Mouse (Mus musculus) CH12.LX (cell line): ENCODE measurements around the gene Gpr55. TPM values are rescaled to one million over a fixed set of nuclear protein-coding genes. Genes with fewer than 3 reads are reported as not detected.

ENCODE experiments used
- DNase-seq: peaks from one replicate; pipeline ENCODE4 v3.0.0-alpha.2; 2013; ENCODE audit errors: extremely low read depth
- H3K27ac ChIP-seq: 2 replicates; pipeline ENCODE4 v1.5.1; 2012; ENCODE audit warnings: low read depth, mild to moderate bottlenecking, control low read depth, moderate library complexity; ENCODE audit not compliant: insufficient read depth
- H3K27me3 ChIP-seq: replicated peaks from 2 replicates; pipeline ENCODE3; 2012; ENCODE audit warnings: inconsistent platforms
- H3K36me3 ChIP-seq, 2 experiments: replicated peaks in 1 of 2; 2 replicates each; pipeline versions ENCODE3 to v1.6.1; 2012; ENCODE audit warnings: inconsistent platforms in 1 of 2, low read length in 1 of 2, mild to moderate bottlenecking in 1 of 2, mixed read lengths in 1 of 2, moderate library complexity in 1 of 2; ENCODE audit not compliant: control insufficient read depth in 1 of 2, insufficient read depth in 1 of 2
- H3K4me1 ChIP-seq, 2 experiments: 2 replicates each; pipeline ENCODE4 v1.6.1; 2012; ENCODE audit warnings: inconsistent platforms in 1 of 2, moderate library complexity in 1 of 2; ENCODE audit not compliant: insufficient read depth in 2 of 2, control insufficient read depth in 1 of 2
- H3K4me2 ChIP-seq: 2 replicates; pipeline ENCODE4 v1.6.1; 2012; ENCODE audit warnings: low read depth, mild to moderate bottlenecking, control low read depth; ENCODE audit not compliant: poor library complexity, insufficient read depth, severe bottlenecking
- H3K4me3 ChIP-seq, 3 experiments: fragments of 150-350 bp in 1 of 3; sonication (generic) in 1 of 3; replicated peaks in 1 of 3; 2 replicates each; pipeline versions ENCODE3 to v1.5.1; 2011 to 2012; ENCODE audit warnings: low read depth in 2 of 3, low read length in 2 of 3, mild to moderate bottlenecking in 2 of 3, moderate library complexity in 2 of 3, control low read depth in 1 of 3, improper control_type of control experiment in 1 of 3, inconsistent platforms in 1 of 3, mixed read lengths in 1 of 3; ENCODE audit not compliant: poor library complexity in 1 of 3
- H3K79me2 ChIP-seq: replicated peaks from 2 replicates; pipeline ENCODE4 v1.6.1; 2012; ENCODE audit warnings: mild to moderate bottlenecking, moderate library complexity; ENCODE audit not compliant: control insufficient read depth, poor library complexity, insufficient read depth, severe bottlenecking; ENCODE audit errors: extremely low read depth
- H3K9ac ChIP-seq: 2 replicates; pipeline ENCODE4 v1.6.1; 2012; ENCODE audit warnings: low read depth, mild to moderate bottlenecking, control low read depth, moderate library complexity; ENCODE audit not compliant: insufficient read depth
- H3K9me3 ChIP-seq: replicated peaks from 2 replicates; pipeline ENCODE3; 2012; ENCODE audit warnings: low read length, inconsistent platforms, mixed read lengths
- BHLHE40 ChIP-seq: IDR thresholded peaks from 2 replicates; pipeline ENCODE4 v1.6.1; 2011; ENCODE audit warnings: mild to moderate bottlenecking, low read depth, low read length, improper control_type of control experiment
- CHD1 ChIP-seq: IDR thresholded peaks from 2 replicates; pipeline ENCODE4 v1.6.1; 2012; ENCODE audit warnings: low read depth, low read length, improper control_type of control experiment, inconsistent platforms
- CHD2 ChIP-seq: IDR thresholded peaks from 2 replicates; pipeline ENCODE4 v1.6.1; 2011; ENCODE audit warnings: low read length, improper control_type of control experiment
- CTCF ChIP-seq, 2 experiments: IDR thresholded peaks in 1 of 2; conservative IDR thresholded peaks in 1 of 2; 2 replicates each; pipeline ENCODE4 v1.5.1; 2011 to 2012; ENCODE audit warnings: low read depth in 2 of 2, low read length in 2 of 2, improper control_type of control experiment in 1 of 2, inconsistent platforms in 1 of 2, mild to moderate bottlenecking in 1 of 2, moderate library complexity in 1 of 2
- E2F4 ChIP-seq: IDR thresholded peaks from 2 replicates; pipeline ENCODE4 v1.6.1; 2011; ENCODE audit warnings: low read depth, low read length, improper control_type of control experiment; ENCODE audit not compliant: insufficient replicate concordance
- ELF1 ChIP-seq: IDR thresholded peaks from 2 replicates; pipeline ENCODE4 v1.6.1; 2014; ENCODE audit warnings: low read depth, mild to moderate bottlenecking, inconsistent platforms, low read length, improper control_type of control experiment
- EP300 ChIP-seq: IDR thresholded peaks from 2 replicates; pipeline ENCODE4 v1.6.1; 2011; ENCODE audit warnings: low read length, improper control_type of control experiment
- ETS1 ChIP-seq: conservative IDR thresholded peaks from 2 replicates; pipeline ENCODE4 v1.6.1; 2012; ENCODE audit warnings: low read depth, mild to moderate bottlenecking, inconsistent platforms, low read length, improper control_type of control experiment, moderate library complexity
- GABPA ChIP-seq: IDR thresholded peaks from 2 replicates; pipeline ENCODE4 v1.6.1; 2012; ENCODE audit warnings: low read depth, low read length, improper control_type of control experiment, inconsistent platforms; ENCODE audit not compliant: insufficient replicate concordance
- HCFC1 ChIP-seq: IDR thresholded peaks from 2 replicates; pipeline ENCODE4 v1.6.1; 2012; ENCODE audit warnings: low read depth, mild to moderate bottlenecking, inconsistent platforms, low read length, improper control_type of control experiment
- IRF4 ChIP-seq: IDR thresholded peaks from 2 replicates; pipeline ENCODE4 v1.6.1; 2014; ENCODE audit warnings: low read depth, mild to moderate bottlenecking, inconsistent platforms, low read length, improper control_type of control experiment
- JUN ChIP-seq: IDR thresholded peaks from 2 replicates; pipeline ENCODE4 v1.6.1; 2011; ENCODE audit warnings: low read depth, mild to moderate bottlenecking, low read length, improper control_type of control experiment, moderate library complexity; ENCODE audit not compliant: insufficient read depth
- JUND ChIP-seq: conservative IDR thresholded peaks from 2 replicates; pipeline ENCODE4 v1.6.1; 2011; ENCODE audit warnings: low read depth, low read length, improper control_type of control experiment
- KAT2A ChIP-seq: IDR thresholded peaks from 2 replicates; pipeline ENCODE4 v1.6.1; 2012; ENCODE audit warnings: low read length, improper control_type of control experiment, inconsistent platforms; ENCODE audit not compliant: insufficient replicate concordance
- MAFK ChIP-seq: IDR thresholded peaks from 2 replicates; pipeline ENCODE4 v1.6.1; 2011; ENCODE audit warnings: low read length, improper control_type of control experiment; ENCODE audit not compliant: insufficient replicate concordance
- MAX ChIP-seq: IDR thresholded peaks from 2 replicates; pipeline ENCODE4 v1.6.1; 2011; ENCODE audit warnings: low read length, improper control_type of control experiment
- MAZ ChIP-seq: IDR thresholded peaks from 2 replicates; pipeline ENCODE4 v1.6.1; 2012; ENCODE audit warnings: low read depth, mild to moderate bottlenecking, inconsistent platforms, low read length, improper control_type of control experiment, moderate library complexity
- MEF2A ChIP-seq: IDR thresholded peaks from 2 replicates; pipeline ENCODE4 v1.6.1; 2014; ENCODE audit warnings: low read depth, mild to moderate bottlenecking, inconsistent platforms, low read length, improper control_type of control experiment, borderline replicate concordance
- MXI1 ChIP-seq: IDR thresholded peaks from 2 replicates; pipeline ENCODE4 v1.6.1; 2011; ENCODE audit warnings: mild to moderate bottlenecking, low read depth, low read length, improper control_type of control experiment
- MYC ChIP-seq: IDR thresholded peaks from 2 replicates; pipeline ENCODE4 v1.6.1; 2011; ENCODE audit warnings: low read depth, mild to moderate bottlenecking, improper control_type of control experiment, low read length
- NELFE ChIP-seq: IDR thresholded peaks from 2 replicates; pipeline ENCODE4 v1.6.1; 2011; ENCODE audit warnings: low read depth, low read length, improper control_type of control experiment
- NRF1 ChIP-seq: IDR thresholded peaks from 2 replicates; pipeline ENCODE4 v1.6.1; 2014; ENCODE audit warnings: low read depth, mild to moderate bottlenecking, inconsistent platforms, low read length, improper control_type of control experiment, moderate library complexity
- PAX5 ChIP-seq: IDR thresholded peaks from 2 replicates; pipeline ENCODE4 v1.6.1; 2012; ENCODE audit warnings: low read length, inconsistent platforms, mixed read lengths
- POLR2A ChIP-seq: IDR thresholded peaks from 2 replicates; pipeline ENCODE4 v1.6.1; 2011; ENCODE audit warnings: low read depth, mild to moderate bottlenecking, improper control_type of control experiment, low read length
- POLR2AphosphoS2 ChIP-seq: IDR thresholded peaks from 2 replicates; pipeline ENCODE4 v1.6.1; 2011; ENCODE audit warnings: low read depth, low read length, improper control_type of control experiment
- RAD21 ChIP-seq: IDR thresholded peaks from 2 replicates; pipeline ENCODE4 v1.6.1; 2011; ENCODE audit warnings: low read depth, mild to moderate bottlenecking, low read length, improper control_type of control experiment, moderate library complexity
- RCOR1 ChIP-seq: conservative IDR thresholded peaks from 2 replicates; pipeline ENCODE4 v1.6.1; 2012; ENCODE audit warnings: low read depth, mild to moderate bottlenecking, inconsistent platforms, low read length, improper control_type of control experiment
- SIN3A ChIP-seq: IDR thresholded peaks from 2 replicates; pipeline ENCODE4 v1.6.1; 2012; ENCODE audit warnings: low read length, improper control_type of control experiment, inconsistent platforms
- SMC3 ChIP-seq: IDR thresholded peaks from 2 replicates; pipeline ENCODE4 v1.6.1; 2011; ENCODE audit warnings: low read depth, low read length, improper control_type of control experiment
- TBP ChIP-seq: conservative IDR thresholded peaks from 2 replicates; pipeline ENCODE4 v1.6.1; 2011; ENCODE audit warnings: low read depth, low read length, improper control_type of control experiment
- TCF12 ChIP-seq: IDR thresholded peaks from 2 replicates; pipeline ENCODE4 v1.6.1; 2014; ENCODE audit warnings: low read depth, mild to moderate bottlenecking, inconsistent platforms, low read length, improper control_type of control experiment
- UBTF ChIP-seq: IDR thresholded peaks from 2 replicates; pipeline ENCODE4 v1.6.1; 2012; ENCODE audit warnings: low read depth, mild to moderate bottlenecking, inconsistent platforms, low read length, improper control_type of control experiment, moderate library complexity
- USF1 ChIP-seq: IDR thresholded peaks from 2 replicates; pipeline ENCODE4 v1.6.1; 2014; ENCODE audit warnings: low read depth, mild to moderate bottlenecking, inconsistent platforms, low read length, improper control_type of control experiment
- USF2 ChIP-seq: conservative IDR thresholded peaks from 2 replicates; pipeline ENCODE4 v1.6.1; 2011; ENCODE audit warnings: low read depth, low read length, improper control_type of control experiment
- ZC3H11A ChIP-seq: IDR thresholded peaks from 2 replicates; pipeline ENCODE4 v1.6.1; 2012; ENCODE audit warnings: low read depth, mild to moderate bottlenecking, inconsistent platforms, low read length, improper control_type of control experiment
- ZKSCAN1 ChIP-seq: IDR thresholded peaks from 2 replicates; pipeline ENCODE4 v1.6.1; 2012; ENCODE audit warnings: low read depth, inconsistent platforms, low read length, improper control_type of control experiment, borderline replicate concordance
- ZMIZ1 ChIP-seq: IDR thresholded peaks from 2 replicates; pipeline ENCODE4 v1.6.1; 2012; ENCODE audit warnings: low read depth, mild to moderate bottlenecking, inconsistent platforms, low read length, improper control_type of control experiment
- ZNF384 ChIP-seq: IDR thresholded peaks from 2 replicates; pipeline ENCODE4 v1.6.1; 2012; ENCODE audit warnings: low read depth, low read length, improper control_type of control experiment, inconsistent platforms
- dilution Hi-C: fragments of 300-500 bp; cut with MboI; formaldehyde crosslinking; loops from 2 replicates; pipeline ENCODE4 v1.14.3; 2020; ENCODE audit warnings: low sequenced_read_pairs; ENCODE audit not compliant: extremely low pct_unique_long_range_greater_than_20kb, extremely low pct_ligation_motif_present
- in situ Hi-C: fragments of 300-500 bp; cut with MboI; formaldehyde crosslinking; loops from 3 replicates; pipeline ENCODE4 v1.14.3; 2019; ENCODE audit warnings: low sequenced_read_pairs, low pct_ligation_motif_present, low pct_unique_long_range_greater_than_20kb, mixed read lengths
- polyA plus RNA-seq: library from polyadenylated mRNA; unstranded; fragments of >175 nt; gene quantifications from 2 replicates; pipeline ENCODE4 v1.2.1, GENCODE M21; 2012; ENCODE audit warnings: low read depth; ENCODE audit not compliant: insufficient read length
- total RNA-seq, 2 experiments: library from RNA; depleted of rRNA; stranded (reverse); fragments of 300-350 nt in 1 of 2; fragments of >200 nt in 1 of 2; gene quantifications; 2 replicates each; pipeline ENCODE4 v1.2.3; 2012 to 2014

Gene Gpr55
- total and polyA plus RNA-seq, 3 experiments = 16.4 to 24.3 (median 17.3) TPM

GRCm38 (mm10) chr1:85977709-85978108, 16.9 kb upstream of the Gpr55 start:
- no peaks in the 10 kb centered on the region for H3K9me3 ChIP-seq
- no peaks in the 10 kb centered on the region for H3K36me3 ChIP-seq
- dilution Hi-C loops (no loop called here), in situ Hi-C loops (no loop called here)
- H3K27me3 ChIP-seq = no peaks in the 10 kb centered on the region
- TF ChIP-seq USF1 = no peak
- peak; percentile 50; the same call in 1 of the 2 replicates for TF ChIP-seq HCFC1
- TF ChIP-seq CHD2 = peak; percentile 87
- peak; percentile 53; the same call in 1 of the 2 replicates for TF ChIP-seq E2F4
- peak; percentile 88 for TF ChIP-seq SIN3A
- peak; percentile 62; the same call in 1 of the 2 replicates for TF ChIP-seq ELF1
- TF ChIP-seq MEF2A = peak; percentile 75
- peak; percentile 84 for TF ChIP-seq MXI1
- peak; percentile 38; the same call in 1 of the 2 replicates for TF ChIP-seq ZNF384
- peak; percentile 4 for TF ChIP-seq RAD21
- TF ChIP-seq EP300 = peak; percentile 93
- TF ChIP-seq ZC3H11A = no peak
- TF ChIP-seq CTCF (conservative IDR thresholded peaks at IDR 0.05 in 1 of 2, IDR thresholded peaks at IDR 0.05 in 1 of 2; ENCODE audit: low read depth in 2 of 2, low read length in 2 of 2) = no peak
- TF ChIP-seq MAFK = peak; percentile 66; the same call in 1 of the 2 replicates
- TF ChIP-seq KAT2A = 0 out of 2 replicates have a peak, but pooled peaks have one; percentile 48
- TF ChIP-seq SMC3 = peak; percentile 32
- 0 out of 2 replicates have a peak, but pooled peaks have one; percentile 36 for TF ChIP-seq TBP
- peak; percentile 68; the same call in 1 of the 2 replicates for TF ChIP-seq UBTF
- peak; percentile 95 for TF ChIP-seq TCF12
- peak; percentile 97 for TF ChIP-seq MAZ
- peak; percentile 60; the same call in 1 of the 2 replicates for TF ChIP-seq NELFE
- TF ChIP-seq ETS1 = peak; percentile 97
- peak; percentile 60 for TF ChIP-seq MAX
- peak; percentile 35; the same call in 1 of the 2 replicates for TF ChIP-seq NRF1
- peak; percentile 78 for TF ChIP-seq ZMIZ1
- TF ChIP-seq MYC = peak; percentile 79
- peak; percentile 73 for TF ChIP-seq JUND
- peak; percentile 73 for TF ChIP-seq BHLHE40
- no peak for TF ChIP-seq PAX5
- TF ChIP-seq JUN = peak; percentile 76
- TF ChIP-seq CHD1 = 0 out of 2 replicates have a peak, but pooled peaks have one; percentile 82
- TF ChIP-seq IRF4 = peak; percentile 94
- TF ChIP-seq POLR2A = peak; percentile 43
- peak; percentile 81; the same call in 1 of the 2 replicates for TF ChIP-seq RCOR1
- TF ChIP-seq POLR2AphosphoS2 = no peak
- no peak for TF ChIP-seq GABPA
- no peak for TF ChIP-seq ZKSCAN1
- no peak for TF ChIP-seq USF2
- peak overlapping the region; percentile 14; the same call in 1 of the 2 replicates for H3K9ac ChIP-seq
- H3K79me2 ChIP-seq = no peaks in the 10 kb centered on the region
- H3K4me2 ChIP-seq = no peak overlapping the region; the same call in 1 of the 2 replicates
- DNase-seq = peak; percentile 92
- peaks cover 50 to 89% of the 10 kb centered on the region in 2 experiments for H3K4me1 ChIP-seq
- H3K27ac ChIP-seq = peak overlapping the region; percentile 83
- no peak overlapping the region for H3K4me3 ChIP-seq
